Mouse (Mus musculus): Measurements from ENCODE around the gene C130032M10Rik. TPM values are rescaled to one million over a fixed set of nuclear protein-coding genes. Genes with fewer than 3 reads are reported as not detected.

The C130032M10Rik gene
- polyA plus RNA-seq, 1 experiment from 2014 or later, result not detected

- Histone ChIP-seq H3K36me3 (ENCODE audit: control insufficient read depth, insufficient read depth, low read length) (no peaks in the 10 kb centered on the region), H3K9ac (replicated peaks; ENCODE audit: low read depth, low read length) (no peak overlapping the region), H3K4me1 (ENCODE audit: control insufficient read depth, insufficient read depth, low read length) (peaks cover 8% of the 10 kb centered on the region; the same call in 1 of the 2 replicates), H3K27me3 (ENCODE audit: control insufficient read depth, insufficient read depth, low read length) (no peaks in the 10 kb centered on the region), H3K4me2 (replicated peaks; ENCODE audit: low read depth, low read length) (no peak overlapping the region), H3K4me3 (ENCODE audit: low read depth, low read length) (no peak overlapping the region), H3K9me3 (ENCODE audit: control insufficient read depth, low read depth, low read length) (no peaks in the 10 kb centered on the region), H3K27ac (ENCODE audit: low read length) (no peak overlapping the region)
- no peak for ATAC-seq (ENCODE audit: insufficient number of reproducible peaks, insufficient read depth, low FRiP score, low read depth)
- 85% methylated on average over 9 of the region's 9 CpGs for WGBS
Measured at GRCm38 (mm10) chr9:114534747-114535517, 19.4 kb downstream of the C130032M10Rik start.

- Histone ChIP-seq H3K27me3 (ENCODE audit: control insufficient read depth, insufficient read depth, low read length) (no peaks in the 10 kb centered on the region), H3K4me2 (replicated peaks; ENCODE audit: low read depth, low read length) (no peak overlapping the region), H3K36me3 (ENCODE audit: control insufficient read depth, insufficient read depth, low read length) (no peaks in the 10 kb centered on the region), H3K4me3 (ENCODE audit: low read depth, low read length) (no peak overlapping the region), H3K27ac (ENCODE audit: low read length) (no peak overlapping the region), H3K9me3 (ENCODE audit: control insufficient read depth, low read depth, low read length) (no peaks in the 10 kb centered on the region), H3K9ac (replicated peaks; ENCODE audit: low read depth, low read length) (no peak overlapping the region), H3K4me1 (ENCODE audit: control insufficient read depth, insufficient read depth, low read length) (peaks cover 8% of the 10 kb centered on the region; the same call in 1 of the 2 replicates)
- WGBS, result 36% methylated on average over 2 of the region's 2 CpGs
- peak; percentile 34; the same call in 1 of the 2 replicates for ATAC-seq (ENCODE audit: insufficient number of reproducible peaks, insufficient read depth, low FRiP score, low read depth)
Measured at GRCm38 (mm10) chr9:114536628-114537027, 21.1 kb downstream of the C130032M10Rik start.

- H3K27ac ChIP-seq (ENCODE audit: low read length), result no peak overlapping the region
- H3K4me1 ChIP-seq (ENCODE audit: control insufficient read depth, insufficient read depth, low read length), result peaks cover 11% of the 10 kb centered on the region
- no peak overlapping the region for H3K4me2 ChIP-seq (replicated peaks; ENCODE audit: low read depth, low read length)
- 58% methylated on average over 7 of the region's 7 CpGs for WGBS
- no peak overlapping the region for H3K9ac ChIP-seq (replicated peaks; ENCODE audit: low read depth, low read length)
- ATAC-seq (ENCODE audit: insufficient number of reproducible peaks, insufficient read depth, low FRiP score, low read depth), result no peak
- H3K36me3 ChIP-seq (ENCODE audit: control insufficient read depth, insufficient read depth, low read length), result no peaks in the 10 kb centered on the region
- no peaks in the 10 kb centered on the region for H3K9me3 ChIP-seq (ENCODE audit: control insufficient read depth, low read depth, low read length)
- no peak overlapping the region for H3K4me3 ChIP-seq (ENCODE audit: low read depth, low read length)
- no peaks in the 10 kb centered on the region for H3K27me3 ChIP-seq (ENCODE audit: control insufficient read depth, insufficient read depth, low read length)
Measured at GRCm38 (mm10) chr9:114538996-114539563, 23.6 kb downstream of the C130032M10Rik start.

GRCm38 (mm10) chr9:114541279-114541741 lies 25.8 kb downstream of the C130032M10Rik start:
- no peak for ATAC-seq (ENCODE audit: insufficient number of reproducible peaks, insufficient read depth, low FRiP score, low read depth)
- 33% methylated on average over 1 of the region's 1 CpGs for WGBS

GRCm38 (mm10) chr9:114543882-114544753 lies 28.6 kb downstream of the C130032M10Rik start:
- H3K27ac ChIP-seq (ENCODE audit: low read length), result no peak overlapping the region
- no peaks in the 10 kb centered on the region for H3K9me3 ChIP-seq (ENCODE audit: control insufficient read depth, low read depth, low read length)
- no peaks in the 10 kb centered on the region for H3K27me3 ChIP-seq (ENCODE audit: control insufficient read depth, insufficient read depth, low read length)
- H3K9ac ChIP-seq (replicated peaks; ENCODE audit: low read depth, low read length), result no peak overlapping the region
- ATAC-seq (ENCODE audit: insufficient number of reproducible peaks, insufficient read depth, low FRiP score, low read depth), result 0 out of 2 replicates have a peak, but pooled peaks have one; percentile 19
- H3K4me3 ChIP-seq (ENCODE audit: low read depth, low read length), result no peak overlapping the region
- no peaks in the 10 kb centered on the region for H3K36me3 ChIP-seq (ENCODE audit: control insufficient read depth, insufficient read depth, low read length)
- WGBS, result 50% methylated on average over 17 of the region's 17 CpGs
- H3K4me2 ChIP-seq (replicated peaks; ENCODE audit: low read depth, low read length), result no peak overlapping the region
- peaks cover 18% of the 10 kb centered on the region for H3K4me1 ChIP-seq (ENCODE audit: control insufficient read depth, insufficient read depth, low read length)

More at GRCm38 (mm10) chr9:114541279-114541741, 25.8 kb downstream of the C130032M10Rik start:
- no peaks in the 10 kb centered on the region for H3K9me3 ChIP-seq (ENCODE audit: control insufficient read depth, low read depth, low read length)
- H3K4me1 ChIP-seq (ENCODE audit: control insufficient read depth, insufficient read depth, low read length), result peaks cover 19% of the 10 kb centered on the region
- H3K4me3 ChIP-seq (ENCODE audit: low read depth, low read length), result no peak overlapping the region
- no peaks in the 10 kb centered on the region for H3K27me3 ChIP-seq (ENCODE audit: control insufficient read depth, insufficient read depth, low read length)
- H3K9ac ChIP-seq (replicated peaks; ENCODE audit: low read depth, low read length), result no peak overlapping the region
- H3K4me2 ChIP-seq (replicated peaks; ENCODE audit: low read depth, low read length), result no peak overlapping the region
- H3K27ac ChIP-seq (ENCODE audit: low read length), result no peak overlapping the region
- no peaks in the 10 kb centered on the region for H3K36me3 ChIP-seq (ENCODE audit: control insufficient read depth, insufficient read depth, low read length)

- Histone ChIP-seq H3K27me3 (ENCODE audit: control insufficient read depth, insufficient read depth, low read length) (no peaks in the 10 kb centered on the region), H3K9ac (replicated peaks; ENCODE audit: low read depth, low read length) (no peak overlapping the region), H3K4me2 (replicated peaks; ENCODE audit: low read depth, low read length) (no peak overlapping the region), H3K27ac (ENCODE audit: low read length) (0 out of 2 replicates have a peak overlapping the region, but pooled peaks have one; percentile 34), H3K36me3 (ENCODE audit: control insufficient read depth, insufficient read depth, low read length) (no peaks in the 10 kb centered on the region), H3K9me3 (ENCODE audit: control insufficient read depth, low read depth, low read length) (no peaks in the 10 kb centered on the region), H3K4me3 (ENCODE audit: low read depth, low read length) (no peak overlapping the region), H3K4me1 (ENCODE audit: control insufficient read depth, insufficient read depth, low read length) (peaks cover 18% of the 10 kb centered on the region)
- WGBS, result 29% methylated on average over 9 of the region's 9 CpGs
- ATAC-seq (ENCODE audit: insufficient number of reproducible peaks, insufficient read depth, low FRiP score, low read depth), result no peak
Measured at GRCm38 (mm10) chr9:114544754-114545393, 29.4 kb downstream of the C130032M10Rik start.

GRCm38 (mm10) chr9:114546765-114547164 lies 31.3 kb downstream of the C130032M10Rik start:
- Histone ChIP-seq H3K4me1 (ENCODE audit: control insufficient read depth, insufficient read depth, low read length) (peaks cover 19% of the 10 kb centered on the region), H3K4me2 (replicated peaks; ENCODE audit: low read depth, low read length) (0 out of 2 replicates have a peak overlapping the region, but pooled peaks have one; percentile 15)
- 55% methylated on average over 12 of the region's 12 CpGs for WGBS

More at GRCm38 (mm10) chr9:114546765-114547164, 31.3 kb downstream of the C130032M10Rik start:
- no peak for ATAC-seq (ENCODE audit: insufficient number of reproducible peaks, insufficient read depth, low FRiP score, low read depth)
- H3K4me3 ChIP-seq (ENCODE audit: low read depth, low read length), result no peak overlapping the region
- H3K27me3 ChIP-seq (ENCODE audit: control insufficient read depth, insufficient read depth, low read length), result no peaks in the 10 kb centered on the region
- peak overlapping the region; percentile 83 for H3K27ac ChIP-seq (ENCODE audit: low read length)
- H3K36me3 ChIP-seq (ENCODE audit: control insufficient read depth, insufficient read depth, low read length), result no peaks in the 10 kb centered on the region
- no peak overlapping the region for H3K9ac ChIP-seq (replicated peaks; ENCODE audit: low read depth, low read length)
- H3K9me3 ChIP-seq (ENCODE audit: control insufficient read depth, low read depth, low read length), result no peaks in the 10 kb centered on the region

Data from stomach, embryonic 14.5 days (tissue).